Mouse (Mus musculus): ENCODE measurements around the gene Ctcfl.
"Not testable (repeated sequence)": the region's sequence is repeated elsewhere in the genome, so short reads cannot be mapped to it uniquely, and the experiment has no call there.

The Ctcfl gene

GRCm38 (mm10) chr2:173143611-173144010 is 24.3 kb upstream of the Ctcfl start:
- no peak for DNase-seq (ENCODE audit: low read depth, low spot score)

- DNase-seq (ENCODE audit: low read depth, low spot score) = no peak
Measured at GRCm38 (mm10) chr2:173138323-173139239, 19.3 kb upstream of the Ctcfl start.

DNA sequence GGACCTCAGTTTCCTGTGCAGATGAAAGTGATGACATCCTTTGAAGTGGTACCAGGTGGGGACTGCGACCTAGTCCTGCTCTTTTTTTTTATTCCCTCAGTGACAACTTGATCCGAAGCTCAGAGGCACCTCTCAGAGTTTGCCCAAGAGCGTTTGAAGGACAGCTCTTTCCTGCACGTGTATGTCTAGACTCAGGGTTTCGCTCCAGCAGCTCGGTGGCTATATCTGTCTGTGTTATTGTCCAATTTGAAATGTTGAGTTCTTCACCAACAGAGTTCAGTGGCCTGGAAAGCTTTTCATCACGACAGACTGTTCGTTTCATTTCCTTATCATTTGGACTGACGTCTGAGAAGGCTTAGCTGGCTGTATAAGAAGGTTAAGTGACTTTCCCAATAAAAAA is 15.4 kb upstream of the Ctcfl start:
- DNase-seq (ENCODE audit: low read depth, low spot score) = no peak

- DNase-seq (ENCODE audit: low read depth, low spot score) = no peak
Measured at GRCm38 (mm10) chr2:173132794-173133300, 13.5 kb upstream of the Ctcfl start.

GRCm38 (mm10) chr2:173132262-173132661 is 12.9 kb upstream of the Ctcfl start:
- no peak for DNase-seq (ENCODE audit: low read depth, low spot score)

DNA sequence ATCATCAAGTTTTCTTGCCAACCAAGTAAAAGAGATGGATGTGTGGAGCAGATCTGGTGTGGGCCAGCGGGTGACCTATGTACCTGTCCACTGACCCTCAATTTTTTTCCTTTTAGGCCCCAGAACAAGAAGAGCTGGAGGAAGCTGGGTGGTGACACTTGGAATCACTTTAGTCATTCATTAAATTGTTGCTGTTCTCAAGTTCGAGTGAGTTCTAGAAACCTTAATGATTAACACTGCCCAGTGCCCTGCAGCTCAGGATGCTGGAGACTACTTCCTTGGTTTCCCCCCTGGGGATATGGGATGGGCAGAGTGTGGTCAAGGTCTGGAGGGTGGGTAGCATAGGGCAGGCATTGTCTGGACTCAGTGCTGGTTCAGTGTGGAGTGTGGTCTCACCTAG is 9.8 kb upstream of the Ctcfl start:
- no peak for DNase-seq (ENCODE audit: low read depth, low spot score)

- DNase-seq (ENCODE audit: low read depth, low spot score) = no peak
Measured at GRCm38 (mm10) chr2:173126386-173126785, 7.1 kb upstream of the Ctcfl start.

- peak; percentile 14 for DNase-seq (ENCODE audit: low read depth, low spot score)
Measured at GRCm38 (mm10) chr2:173124022-173124735, 4.9 kb upstream of the Ctcfl start.

GRCm38 (mm10) chr2:173120117-173120516 is 792 bp upstream of the Ctcfl start:
- not testable (repeated sequence) for DNase-seq (ENCODE audit: low read depth, low spot score)

DNA sequence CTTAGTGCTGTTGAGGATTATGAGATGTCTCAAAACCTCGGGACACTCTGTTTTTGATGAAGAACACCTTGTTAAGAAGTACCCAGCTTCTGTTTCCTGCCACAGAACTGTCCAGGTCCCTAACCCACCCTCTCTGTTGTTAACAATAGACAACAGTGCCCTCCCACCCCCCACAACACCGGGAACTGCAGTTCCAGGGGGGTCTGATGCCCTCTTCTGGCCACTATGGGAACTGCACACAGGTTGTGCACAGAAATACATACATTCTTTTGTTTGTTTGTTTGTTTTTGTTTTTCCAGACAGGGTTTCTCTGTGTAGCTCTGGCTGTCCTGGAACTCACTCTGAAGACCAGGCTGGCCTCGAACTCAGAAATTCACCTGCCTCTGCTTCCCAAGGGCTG is 5.5 kb downstream of the Ctcfl start:
- DNase-seq (ENCODE audit: low read depth, low spot score) = not testable (repeated sequence)

GRCm38 (mm10) chr2:173110571-173110970 is 8.8 kb downstream of the Ctcfl start:
- no peak for DNase-seq (ENCODE audit: low read depth, low spot score)

DNA sequence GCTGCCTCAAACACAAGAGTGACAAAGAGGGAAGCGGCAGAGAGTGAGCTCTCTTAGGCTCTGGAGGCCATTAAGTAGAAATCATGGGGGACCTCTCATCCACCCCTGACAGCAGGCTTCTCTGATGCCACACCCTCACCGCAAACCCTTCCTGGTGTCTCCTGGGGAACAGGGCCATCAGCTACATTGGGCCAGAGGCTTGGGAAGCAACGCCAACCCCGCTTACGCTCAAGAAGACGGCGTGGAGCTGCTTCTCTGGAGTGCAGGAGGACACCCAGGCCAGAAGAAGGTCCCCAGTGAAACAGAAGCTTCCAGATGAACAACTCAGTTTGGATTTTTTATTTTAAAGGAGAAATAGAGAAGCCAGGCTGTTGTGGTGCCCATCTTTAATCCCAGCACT is 9.8 kb downstream of the Ctcfl start:
- DNase-seq (ENCODE audit: low read depth, low spot score) = no peak

DNA sequence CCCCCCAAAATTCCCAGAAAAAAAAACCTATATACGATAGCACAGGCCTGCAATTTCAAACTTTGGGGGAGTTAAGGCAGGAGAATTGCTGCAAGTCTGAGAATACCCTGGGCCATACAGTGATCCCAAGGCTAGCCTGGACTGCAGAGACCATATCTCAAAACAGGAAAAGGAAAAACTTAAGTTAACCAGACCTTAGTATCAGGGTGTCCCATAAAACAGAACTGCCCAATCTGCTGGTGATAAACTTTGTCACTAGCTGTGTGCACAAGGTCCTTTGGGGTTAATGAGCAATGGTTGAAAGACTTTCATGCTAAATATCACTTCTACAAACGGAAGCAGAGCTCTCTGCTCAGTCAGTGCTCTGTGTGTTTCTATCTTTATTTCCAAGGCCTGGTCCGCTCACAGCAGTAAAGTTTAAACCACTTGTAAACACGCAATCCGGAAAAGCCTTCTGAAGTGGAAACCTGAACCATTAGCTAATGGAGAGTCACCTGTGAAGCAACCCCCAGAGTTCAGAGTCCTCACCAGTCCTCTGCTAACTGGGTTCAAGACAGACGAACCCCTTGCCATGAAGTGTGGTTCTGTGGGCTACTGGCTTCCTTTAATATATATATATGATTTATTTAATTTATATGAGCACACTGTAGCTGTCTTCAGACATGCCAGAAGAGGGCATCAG is 10.7 kb downstream of the Ctcfl start:
- DNase-seq (ENCODE audit: low read depth, low spot score) = no peak

- DNase-seq (ENCODE audit: low read depth, low spot score) = peak; percentile 55
Measured at GRCm38 (mm10) chr2:173106889-173107785, 12.2 kb downstream of the Ctcfl start.

- no peak for DNase-seq (ENCODE audit: low read depth, low spot score)
Measured at GRCm38 (mm10) chr2:173106409-173106808, 12.9 kb downstream of the Ctcfl start.

GRCm38 (mm10) chr2:173097337-173097736 is 22.0 kb downstream of the Ctcfl start:
- DNase-seq (ENCODE audit: low read depth, low spot score) = not testable (repeated sequence)

- DNase-seq (ENCODE audit: low read depth, low spot score) = peak; percentile 80
Measured at GRCm38 (mm10) chr2:173089437-173089836, 29.9 kb downstream of the Ctcfl start.

DNA sequence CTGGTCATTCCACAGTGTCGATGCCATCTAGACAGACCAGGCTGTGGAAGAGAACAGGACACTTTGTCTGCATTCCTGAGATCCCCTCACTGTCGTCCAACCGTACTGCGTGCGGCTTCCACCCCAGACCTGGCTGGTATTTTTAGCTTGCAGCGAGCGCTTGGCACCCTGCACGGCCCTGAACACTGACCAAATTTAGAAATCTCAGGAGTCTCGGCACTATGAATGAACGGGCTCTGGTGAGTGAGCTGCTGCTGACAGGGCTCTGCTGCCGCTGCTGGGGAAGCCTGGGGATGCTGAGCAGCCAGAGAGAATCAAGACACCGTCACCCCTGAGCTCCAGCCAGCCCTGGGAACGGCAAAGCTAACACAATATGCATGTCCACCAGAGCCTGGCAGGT is 31.9 kb downstream of the Ctcfl start:
- peak; percentile 83 for DNase-seq (ENCODE audit: low read depth, low spot score)

DNA sequence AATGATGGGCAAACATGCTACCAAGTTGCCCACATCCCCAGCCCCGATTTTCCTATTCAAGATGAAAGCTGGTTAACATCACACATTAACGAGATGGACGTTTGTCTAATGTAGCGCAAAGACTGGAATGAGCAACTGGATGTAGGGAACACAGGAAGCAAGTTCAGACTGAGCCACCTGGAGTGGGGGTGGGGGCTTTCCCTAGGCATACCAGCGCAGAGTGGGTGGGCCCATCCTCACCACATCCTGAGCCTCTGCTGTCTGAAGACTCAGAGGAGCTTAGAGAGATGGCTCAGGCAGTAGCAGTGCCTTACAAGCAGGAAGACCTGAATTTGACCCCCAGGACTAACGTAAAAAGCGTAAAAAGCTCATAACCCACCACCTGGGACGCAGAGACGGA is 33.6 kb downstream of the Ctcfl start:
- DNase-seq (ENCODE audit: low read depth, low spot score) = no peak

DNA sequence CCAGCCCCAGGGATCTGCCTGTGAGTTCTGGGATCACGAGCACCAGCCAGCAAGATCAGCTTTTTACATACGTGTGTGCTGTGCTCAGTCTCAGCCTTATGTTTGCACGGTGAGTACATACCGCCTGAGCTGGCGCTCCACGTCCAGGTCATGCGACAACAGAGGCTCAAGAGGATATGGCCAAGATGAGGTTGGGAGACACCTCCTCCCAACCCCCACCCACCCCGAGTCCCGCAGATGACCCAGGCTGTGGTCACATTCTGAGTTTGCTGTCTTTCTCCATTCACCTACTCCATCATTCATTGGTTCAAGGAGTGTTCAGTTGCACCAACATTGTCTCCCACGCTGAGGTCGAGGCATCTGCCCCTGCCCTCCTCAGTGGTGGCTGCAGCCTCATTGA is 34.5 kb downstream of the Ctcfl start:
- no peak for DNase-seq (ENCODE audit: low read depth, low spot score)
